Mouse (Mus musculus) hindbrain, embryonic 10.5 days (tissue): ENCODE data around the gene Fbn1. TPM values are rescaled to one million over a fixed set of nuclear protein-coding genes. Genes with fewer than 3 reads are reported as not detected.

Experiments used
- DNase-seq: peaks from one replicate; pipeline ENCODE4 v3.0.0-alpha.2; 2017; ENCODE audit warnings: low spot score
- H3K27ac ChIP-seq: fragments of 300-500 bp; sonication (generic); 2 replicates; pipeline ENCODE4 v1.5.1; 2016; ENCODE audit warnings: mild to moderate bottlenecking, moderate library complexity
- H3K27me3 ChIP-seq: fragments of 300-500 bp; sonication (generic); 2 replicates; pipeline ENCODE4 v1.6.1; 2016; ENCODE audit warnings: mild to moderate bottlenecking; ENCODE audit not compliant: poor library complexity, insufficient read depth, severe bottlenecking
- H3K36me3 ChIP-seq: fragments of 300-500 bp; sonication (generic); 2 replicates; pipeline ENCODE4 v1.6.1; 2016; ENCODE audit warnings: mild to moderate bottlenecking, moderate library complexity
- H3K4me1 ChIP-seq: fragments of 300-500 bp; sonication (generic); replicated peaks from 2 replicates; pipeline ENCODE4 v1.6.1; 2016; ENCODE audit warnings: mild to moderate bottlenecking
- H3K4me3 ChIP-seq: fragments of 300-500 bp; sonication (generic); 2 replicates; pipeline ENCODE4 v1.5.1; 2016; ENCODE audit warnings: mild to moderate bottlenecking, moderate library complexity
- H3K9me3 ChIP-seq: fragments of 300-500 bp; sonication (generic); 2 replicates; pipeline ENCODE4 v1.6.1; 2016; ENCODE audit warnings: mild to moderate bottlenecking, moderate library complexity
- WGBS: fragments of 180-500 bp; shearing (Covaris S2); methylation state at CpG from one replicate; pipeline ENCODE4 v1.1.7; 2016; 5-methylcytosine and 5-hydroxymethylcytosine counted together
- polyA plus RNA-seq: library from polyadenylated mRNA; unstranded; fragments of >200 nt; fragmentation: Nextera tagmentation; extraction: Ambion mirVana; gene quantifications from 2 replicates; pipeline ENCODE4 v1.2.1, GENCODE M21; 2016

Fbn1 gene
- polyA plus RNA-seq, 1 experiment from 2014 or later, result 7.0 TPM

DNA sequence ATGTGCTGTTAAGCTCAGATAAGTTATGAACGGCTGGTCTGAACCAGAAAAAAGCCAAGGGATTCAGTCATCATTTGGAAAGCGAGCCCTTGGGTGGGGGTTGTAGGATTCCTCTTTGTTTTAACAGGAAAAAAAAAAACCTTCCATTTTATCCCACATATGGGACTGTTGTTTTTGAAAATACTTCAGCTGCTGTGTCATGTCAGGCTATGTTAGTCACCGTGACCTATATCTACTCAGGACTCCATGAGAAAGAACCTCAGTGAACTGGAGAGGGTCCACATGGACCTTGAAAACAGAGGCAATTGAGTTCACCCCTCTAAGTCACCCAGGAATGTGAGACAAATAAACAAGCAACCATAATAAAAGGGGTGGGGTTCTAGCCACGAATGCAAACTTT, 139.2 kb downstream of the Fbn1 start:
- Histone ChIP-seq H3K4me3 (no peak overlapping the region), H3K4me1 (no peaks in the 10 kb centered on the region), H3K9me3 (no peaks in the 10 kb centered on the region), H3K36me3 (peaks cover 16% of the 10 kb centered on the region; the same call in 1 of the 2 replicates), H3K27me3 (no peaks in the 10 kb centered on the region), H3K27ac (no peak overlapping the region)
- WGBS, result 85% methylated on average over 4 of the region's 4 CpGs
- no peak for DNase-seq

DNA sequence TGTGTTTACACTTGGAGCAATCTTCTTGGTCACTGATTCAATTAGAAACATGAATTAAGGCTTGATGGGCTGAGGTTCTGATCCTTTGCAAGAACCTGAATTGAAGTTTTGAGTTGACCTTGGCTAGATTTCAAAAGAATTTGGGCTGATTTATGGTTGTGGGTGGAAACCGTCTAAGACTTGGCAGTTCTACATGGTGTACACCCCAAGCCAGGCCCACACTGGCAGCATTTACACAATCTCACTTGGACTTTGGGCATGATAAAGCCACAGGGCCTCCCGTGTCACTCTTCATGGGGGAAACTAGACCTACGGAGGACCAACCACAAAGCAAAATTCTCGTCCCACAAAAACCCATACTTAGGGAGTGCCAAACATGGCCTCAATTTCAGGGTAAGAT, 146.1 kb downstream of the Fbn1 start:
- H3K4me1 ChIP-seq, result no peaks in the 10 kb centered on the region
- peaks cover 49% of the 10 kb centered on the region for H3K36me3 ChIP-seq
- H3K27me3 ChIP-seq, result no peaks in the 10 kb centered on the region
- no peak for DNase-seq
- H3K27ac ChIP-seq, result no peak overlapping the region
- no peak overlapping the region for H3K4me3 ChIP-seq
- WGBS, result 97% methylated on average over 4 of the region's 4 CpGs
- no peaks in the 10 kb centered on the region for H3K9me3 ChIP-seq

DNA sequence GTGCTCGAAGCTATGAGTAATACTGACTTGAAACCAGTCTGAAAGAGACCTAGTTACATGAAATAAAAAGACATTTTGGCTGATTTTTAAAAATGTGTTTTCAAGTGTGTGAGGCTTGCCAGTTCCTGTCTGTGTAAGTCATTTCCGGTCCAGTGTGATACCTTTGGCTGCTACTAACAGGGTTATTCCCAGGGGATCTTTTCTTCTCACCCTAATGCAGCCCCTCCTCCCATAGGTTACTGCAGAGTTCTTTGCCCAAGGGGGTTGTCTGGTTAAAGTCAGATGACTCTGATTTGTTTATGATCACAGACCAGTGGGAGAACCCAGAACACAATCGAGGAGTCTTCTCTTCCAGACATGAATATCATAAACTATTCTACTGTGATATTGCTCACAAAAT, 151.3 kb downstream of the Fbn1 start:
- no peak overlapping the region for H3K27ac ChIP-seq
- H3K27me3 ChIP-seq, result no peaks in the 10 kb centered on the region
- peaks cover 20% of the 10 kb centered on the region for H3K36me3 ChIP-seq
- peaks cover 6% of the 10 kb centered on the region; the same call in 1 of the 2 replicates for H3K4me1 ChIP-seq
- DNase-seq, result no peak
- no peaks in the 10 kb centered on the region for H3K9me3 ChIP-seq
- WGBS, result 86% methylated on average over 3 of the region's 3 CpGs
- no peak overlapping the region for H3K4me3 ChIP-seq

DNA sequence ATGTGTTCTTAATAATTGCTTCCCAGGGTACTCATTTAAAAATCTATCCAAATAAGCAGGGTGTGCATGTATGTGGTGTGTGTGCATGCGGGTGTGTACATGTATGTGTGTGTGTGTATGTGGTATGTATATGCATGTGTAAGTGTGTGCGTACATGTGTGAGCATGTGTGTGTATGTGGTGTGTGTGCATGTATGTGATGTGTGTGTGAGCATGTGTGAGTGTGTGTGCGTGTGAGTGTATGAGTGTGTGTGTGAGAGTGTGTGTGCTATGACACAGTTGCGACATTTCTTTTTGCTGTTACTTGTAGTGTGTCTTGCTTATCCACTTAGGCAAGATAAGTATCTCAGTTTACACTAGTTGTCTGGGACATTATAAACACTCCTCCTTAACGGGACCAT, 151.7 kb downstream of the Fbn1 start:
- H3K9me3 ChIP-seq, result no peaks in the 10 kb centered on the region
- DNase-seq, result no peak
- H3K27ac ChIP-seq, result no peak overlapping the region
- peaks cover 18% of the 10 kb centered on the region for H3K36me3 ChIP-seq
- 93% methylated on average over 5 of the region's 5 CpGs for WGBS
- peaks cover 6% of the 10 kb centered on the region; the same call in 1 of the 2 replicates for H3K4me1 ChIP-seq
- H3K27me3 ChIP-seq, result no peaks in the 10 kb centered on the region
- no peak overlapping the region for H3K4me3 ChIP-seq

DNA sequence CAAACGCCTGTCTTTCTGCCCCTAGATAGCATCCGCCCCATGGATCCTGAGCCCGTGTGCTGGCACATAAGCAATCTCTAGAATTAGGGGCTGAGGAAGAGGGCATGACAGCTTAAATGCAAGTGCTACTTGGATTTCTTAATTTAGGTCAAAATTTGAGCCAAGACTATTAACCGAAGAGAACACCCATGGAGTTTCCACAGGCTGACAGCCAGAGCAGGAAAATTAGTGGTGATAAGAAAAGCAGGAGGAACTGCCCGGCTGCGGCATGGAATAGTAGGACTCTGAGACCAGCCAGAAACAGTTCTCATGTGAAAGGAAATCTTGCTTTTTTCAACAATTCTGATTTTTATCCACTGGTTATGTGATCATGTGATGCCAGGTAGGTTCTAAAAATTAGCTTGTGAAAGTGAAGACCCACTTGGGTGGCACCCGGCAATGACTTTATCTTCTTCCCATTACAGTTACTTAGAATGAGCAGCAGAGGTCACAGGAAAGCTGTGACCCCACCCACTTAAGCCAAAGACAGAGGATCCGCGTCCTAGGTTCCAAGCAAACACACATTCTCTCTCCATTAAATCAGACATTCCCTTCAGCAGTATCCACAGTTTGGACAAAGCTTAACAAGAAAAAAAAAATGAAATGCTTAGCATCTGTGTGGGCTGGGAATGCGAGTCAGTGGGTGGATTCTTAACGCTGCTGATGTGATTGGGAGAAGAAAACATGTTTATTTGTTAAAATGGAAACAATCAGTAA, 152.4 kb downstream of the Fbn1 start:
- no peak for DNase-seq
- Histone ChIP-seq H3K4me1 (peaks cover 6% of the 10 kb centered on the region; the same call in 1 of the 2 replicates), H3K36me3 (peaks cover 11% of the 10 kb centered on the region), H3K9me3 (no peaks in the 10 kb centered on the region), H3K4me3 (no peak overlapping the region), H3K27me3 (no peaks in the 10 kb centered on the region), H3K27ac (no peak overlapping the region)
- 76% methylated on average over 11 of the region's 11 CpGs for WGBS

DNA sequence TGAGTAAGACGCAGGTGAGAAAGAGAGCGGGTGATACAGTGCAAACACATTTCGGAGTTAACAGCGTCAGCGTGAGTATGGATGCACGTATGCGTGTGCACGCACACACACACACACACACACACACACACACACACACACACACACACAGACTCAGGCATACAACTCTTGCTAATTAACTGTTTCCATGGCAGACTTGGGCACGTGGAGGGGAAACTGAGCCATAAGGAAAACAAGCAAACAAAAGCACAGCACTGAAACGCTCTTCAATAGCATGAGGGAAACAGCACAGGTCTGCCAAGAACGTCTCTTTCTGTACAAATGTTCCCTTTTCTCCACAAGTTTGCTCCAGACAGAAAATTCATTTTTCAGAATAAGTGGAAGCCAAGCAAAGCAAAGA, 153.2 kb downstream of the Fbn1 start:
- Histone ChIP-seq H3K4me1 (peaks cover 6% of the 10 kb centered on the region; the same call in 1 of the 2 replicates), H3K27me3 (no peaks in the 10 kb centered on the region), H3K4me3 (no peak overlapping the region), H3K27ac (no peak overlapping the region), H3K36me3 (peaks cover 12% of the 10 kb centered on the region; the same call in 1 of the 2 replicates), H3K9me3 (no peaks in the 10 kb centered on the region)
- WGBS, result 87% methylated on average over 11 of the region's 11 CpGs
- no peak for DNase-seq

DNA sequence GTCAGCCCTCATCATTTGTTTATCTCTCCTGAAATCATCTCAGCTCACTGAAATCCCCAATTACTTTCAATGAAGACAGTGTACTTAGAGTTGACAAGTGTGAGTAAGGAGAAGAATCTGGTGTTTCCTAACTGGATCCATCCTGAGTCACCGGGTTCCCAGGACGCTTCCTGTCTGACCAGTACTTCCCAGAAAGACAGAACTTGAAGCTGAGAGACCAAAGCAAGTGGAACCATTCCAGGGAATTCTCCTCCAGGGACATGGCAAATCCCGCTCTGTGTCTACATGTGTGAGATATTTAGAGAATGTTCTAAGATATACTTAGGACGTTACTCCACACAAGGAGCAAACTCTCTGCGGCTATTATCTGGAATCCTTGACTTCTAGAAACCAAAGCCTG, 158.6 kb downstream of the Fbn1 start:
- no peak for DNase-seq
- WGBS, result 93% methylated on average over 5 of the region's 5 CpGs
- H3K27ac ChIP-seq, result no peak overlapping the region
- peaks cover 30% of the 10 kb centered on the region; the same call in 1 of the 2 replicates for H3K36me3 ChIP-seq
- no peaks in the 10 kb centered on the region for H3K9me3 ChIP-seq
- no peaks in the 10 kb centered on the region for H3K4me1 ChIP-seq
- no peaks in the 10 kb centered on the region for H3K27me3 ChIP-seq
- no peak overlapping the region for H3K4me3 ChIP-seq

DNA sequence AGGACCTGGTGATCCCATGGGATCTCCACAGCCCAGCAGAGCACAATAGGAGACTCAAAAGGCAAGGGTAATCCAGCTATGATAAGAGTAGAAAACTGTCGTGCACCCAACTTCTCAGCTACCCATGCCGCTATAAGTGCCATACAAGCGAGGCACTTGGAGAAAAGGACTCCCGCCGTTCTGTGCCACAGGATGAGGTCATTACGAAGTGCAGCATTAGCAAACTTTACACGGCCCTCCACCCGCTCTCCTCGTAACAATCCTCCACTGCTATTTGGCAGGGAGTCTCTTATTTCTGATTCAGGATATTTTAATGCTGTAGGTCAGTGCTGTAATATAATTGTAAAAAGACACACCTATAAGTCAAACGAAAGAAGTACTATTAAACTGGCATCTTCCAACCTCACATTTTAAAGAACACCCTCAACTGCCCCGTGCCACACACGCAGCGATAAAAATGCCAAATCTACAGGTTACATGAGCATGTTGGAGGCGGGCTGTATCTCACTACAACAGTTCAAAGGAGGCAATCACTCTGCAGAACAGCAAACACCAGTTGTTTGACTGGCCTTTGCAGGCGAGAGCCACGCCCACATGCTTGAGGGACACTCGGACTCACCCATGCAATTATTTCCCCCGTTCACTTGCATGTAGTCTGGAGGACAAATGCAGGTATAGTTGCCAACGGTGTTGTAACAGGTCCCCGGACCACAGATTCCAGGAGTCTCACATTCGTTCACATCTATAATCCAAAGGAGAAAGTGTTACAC, 165.4 kb downstream of the Fbn1 start:
- Histone ChIP-seq H3K4me3 (no peak overlapping the region), H3K4me1 (no peaks in the 10 kb centered on the region), H3K9me3 (no peaks in the 10 kb centered on the region), H3K36me3 (peaks cover 56% of the 10 kb centered on the region), H3K27me3 (no peaks in the 10 kb centered on the region), H3K27ac (no peak overlapping the region)
- WGBS, result 93% methylated on average over 21 of the region's 21 CpGs
- DNase-seq, result no peak

DNA sequence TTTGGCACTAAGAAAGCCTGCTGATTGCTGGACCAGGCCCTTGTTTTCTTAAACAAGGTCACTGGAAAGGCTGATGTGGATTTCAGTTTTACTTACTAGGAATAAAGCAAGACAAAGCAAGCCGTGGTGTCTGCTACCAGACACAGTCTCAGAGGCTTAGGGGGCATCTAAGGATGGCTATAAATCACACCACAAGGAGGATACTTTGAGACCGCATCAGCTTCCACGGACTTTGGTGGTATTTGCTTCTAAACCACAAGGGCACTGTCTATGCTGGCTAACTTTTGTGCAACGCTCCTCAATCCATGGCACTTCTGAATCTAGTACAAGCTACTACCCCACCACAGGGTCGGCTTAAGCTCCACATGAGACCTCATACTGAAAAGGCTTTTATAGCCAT, 167.4 kb downstream of the Fbn1 start:
- Histone ChIP-seq H3K4me1 (no peaks in the 10 kb centered on the region), H3K27ac (no peak overlapping the region), H3K27me3 (no peaks in the 10 kb centered on the region), H3K9me3 (no peaks in the 10 kb centered on the region), H3K36me3 (peaks cover 60% of the 10 kb centered on the region), H3K4me3 (no peak overlapping the region)
- 87% methylated on average over 5 of the region's 5 CpGs for WGBS
- DNase-seq, result no peak

DNA sequence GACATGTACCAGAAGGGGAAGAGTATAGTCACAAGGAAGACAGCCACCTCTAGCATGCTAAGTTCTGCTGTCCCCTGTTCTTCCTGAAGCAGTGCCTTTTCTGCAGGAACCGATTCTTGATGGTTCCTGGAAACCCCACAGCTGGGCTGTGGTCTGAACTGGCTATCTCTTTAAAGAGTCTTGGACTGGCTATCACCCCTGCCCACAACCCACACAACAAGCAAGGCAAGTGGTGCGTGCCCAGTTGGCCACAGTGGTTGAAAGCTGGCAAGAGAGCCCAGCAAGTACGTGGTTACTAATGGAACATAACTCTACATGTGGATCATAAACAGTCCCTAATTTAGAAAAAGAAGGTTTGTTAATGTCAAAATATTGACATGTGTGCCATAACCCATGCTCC, 170.6 kb downstream of the Fbn1 start:
- WGBS, result 93% methylated on average over 3 of the region's 3 CpGs
- Histone ChIP-seq H3K9me3 (no peaks in the 10 kb centered on the region), H3K36me3 (peaks cover 44% of the 10 kb centered on the region)

DNA sequence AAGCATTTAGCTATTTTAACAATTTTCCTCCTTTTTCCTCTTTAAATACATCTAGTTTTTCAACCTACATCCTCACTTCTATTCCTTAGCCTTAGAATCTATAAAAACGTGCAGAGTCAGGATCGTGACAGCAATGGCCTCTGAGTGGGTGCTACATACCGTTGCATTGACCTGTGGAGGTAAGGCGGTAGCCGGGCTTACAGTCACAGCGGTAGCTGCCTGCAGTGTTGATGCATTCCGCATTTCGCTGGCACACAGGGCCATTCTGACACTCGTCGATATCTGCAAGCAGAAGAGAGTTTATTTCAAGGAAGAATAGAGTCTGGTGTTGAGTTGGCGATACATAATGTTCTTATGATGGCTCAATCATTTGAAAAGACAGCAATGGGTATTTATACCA, 172.6 kb downstream of the Fbn1 start:
- Histone ChIP-seq H3K27ac (no peak overlapping the region), H3K9me3 (no peaks in the 10 kb centered on the region), H3K4me3 (no peak overlapping the region), H3K36me3 (peaks cover 38% of the 10 kb centered on the region), H3K4me1 (no peaks in the 10 kb centered on the region), H3K27me3 (no peaks in the 10 kb centered on the region)
- no peak for DNase-seq
- 97% methylated on average over 11 of the region's 11 CpGs for WGBS

More for the DNA sequence above, 170.6 kb downstream of the Fbn1 start:
- no peak overlapping the region for H3K4me3 ChIP-seq
- no peaks in the 10 kb centered on the region for H3K27me3 ChIP-seq
- H3K4me1 ChIP-seq, result no peaks in the 10 kb centered on the region
- H3K27ac ChIP-seq, result no peak overlapping the region
- DNase-seq, result no peak

DNA sequence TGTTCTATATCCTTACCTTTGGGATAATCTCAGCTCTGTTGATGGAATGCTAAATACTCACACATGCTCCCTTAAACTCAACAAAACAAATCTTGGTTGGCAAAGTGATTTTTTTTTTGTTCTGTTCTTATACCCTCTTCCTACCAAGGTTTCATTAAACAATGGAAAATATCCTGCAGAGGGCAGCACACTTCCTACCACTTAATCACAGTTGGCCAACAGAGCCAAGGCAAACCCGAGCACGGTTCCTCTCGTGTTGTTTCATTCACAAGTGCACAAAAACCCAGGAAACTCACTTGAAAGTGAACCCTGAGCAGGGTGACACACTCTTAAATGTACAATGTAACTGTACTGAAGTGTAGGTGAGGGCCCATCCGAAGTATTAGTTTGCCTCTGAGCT, 173.6 kb downstream of the Fbn1 start:
- Histone ChIP-seq H3K9me3 (no peaks in the 10 kb centered on the region), H3K27me3 (no peaks in the 10 kb centered on the region), H3K27ac (no peak overlapping the region), H3K4me3 (no peak overlapping the region), H3K36me3 (peaks cover 35% of the 10 kb centered on the region), H3K4me1 (no peaks in the 10 kb centered on the region)
- no peak for DNase-seq
- 79% methylated on average over 4 of the region's 4 CpGs for WGBS

DNA sequence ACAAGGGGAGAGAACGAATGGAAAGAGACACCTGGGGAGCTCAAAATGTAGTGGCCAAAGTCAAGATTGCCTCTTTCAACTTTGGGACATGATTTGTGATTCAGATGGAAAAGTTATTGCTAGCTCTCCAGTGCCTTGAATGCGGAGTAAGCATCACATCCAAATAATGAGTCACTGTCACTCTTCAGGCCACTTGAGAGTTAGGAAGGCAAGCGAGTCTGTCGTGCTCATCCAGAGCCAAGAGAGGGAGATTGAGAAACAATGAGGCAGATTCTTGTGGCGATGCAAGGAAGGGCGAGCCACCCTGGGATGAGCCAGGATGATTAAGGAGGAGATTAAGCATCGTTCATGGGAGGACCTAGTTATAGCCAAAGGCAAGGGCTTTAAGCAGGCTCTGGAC, 176.2 kb downstream of the Fbn1 start:
- DNase-seq, result no peak
- Histone ChIP-seq H3K4me1 (no peaks in the 10 kb centered on the region), H3K36me3 (peaks cover 23% of the 10 kb centered on the region), H3K9me3 (no peaks in the 10 kb centered on the region), H3K4me3 (no peak overlapping the region), H3K27ac (no peak overlapping the region), H3K27me3 (no peaks in the 10 kb centered on the region)
- WGBS, result 90% methylated on average over 7 of the region's 7 CpGs
